Mouse (Mus musculus) lung, adult 18-20 months (tissue): ENCODE data around the gene Auts2.

Experiments
- DNase-seq, 2 experiments: peaks; one replicate each; pipeline ENCODE4 v3.0.0; 2022; ENCODE audit warnings: mixed read lengths in 2 of 2

Auts2 gene

DNA sequence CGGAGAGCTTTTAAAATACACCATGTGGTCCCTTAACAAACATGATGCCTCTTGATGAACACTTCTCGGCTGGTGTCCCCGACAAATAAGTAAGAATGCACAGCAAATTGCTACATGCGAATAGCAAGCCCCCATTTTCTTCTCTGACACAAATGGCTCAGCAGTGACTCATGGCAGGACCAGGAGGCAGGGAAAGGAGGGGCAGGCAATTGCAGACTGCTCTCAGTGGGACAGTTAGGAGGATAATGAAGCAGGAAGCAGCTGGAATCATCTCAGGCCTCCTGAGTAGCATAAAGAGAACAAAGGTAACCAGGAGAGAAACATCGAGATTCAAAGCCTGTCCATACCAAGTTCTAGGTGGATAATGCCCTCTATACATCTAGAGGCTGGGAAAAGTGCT, 228.8 kb downstream of the Auts2 start:
- DNase-seq: no peak

DNA sequence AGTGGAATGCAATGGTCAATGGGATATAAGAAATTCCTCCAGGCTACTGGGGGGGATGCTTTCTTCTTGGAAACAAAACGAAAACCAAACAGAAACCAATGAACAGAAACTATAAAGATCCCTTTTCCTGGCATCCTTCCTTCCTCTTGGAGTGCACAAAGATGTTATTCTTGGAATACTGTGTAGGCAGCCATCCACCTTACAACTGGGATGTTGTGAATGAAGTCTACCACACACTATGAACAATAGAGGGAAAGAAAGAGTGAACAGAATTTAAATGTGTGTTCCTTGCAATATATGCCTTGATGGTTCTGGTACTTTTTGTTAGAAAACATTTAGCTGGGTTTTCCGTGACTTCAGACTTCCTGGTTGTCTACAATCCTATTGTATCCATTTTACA, 236.1 kb downstream of the Auts2 start:
- no peak for DNase-seq

DNA sequence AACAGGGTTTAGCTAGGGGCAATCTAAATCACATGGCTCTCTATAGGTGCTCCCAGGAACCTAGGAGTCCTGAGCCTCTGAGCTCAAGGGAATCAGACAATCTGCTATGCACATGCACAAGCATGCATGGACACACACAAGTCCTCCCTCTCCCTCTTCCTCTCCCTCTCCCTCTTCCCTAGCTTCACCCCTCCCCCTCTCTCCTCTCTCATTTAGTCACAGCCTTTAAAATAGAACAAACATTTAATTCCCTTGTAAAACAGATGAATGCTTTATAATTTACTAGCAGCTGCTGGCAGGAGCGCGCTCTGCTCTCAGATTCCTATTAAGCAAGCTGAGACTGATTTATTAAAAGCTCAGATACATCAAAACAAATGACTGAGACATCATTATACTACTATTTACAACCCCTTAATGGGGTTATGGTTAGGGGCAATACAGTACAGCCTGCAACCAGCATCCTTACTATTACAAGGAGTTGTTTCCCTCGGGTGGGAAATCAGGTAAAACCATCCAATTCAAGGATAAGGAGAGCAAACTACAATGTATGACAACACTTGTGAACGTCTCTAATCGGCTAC, 237.7 kb downstream of the Auts2 start:
- no peak for DNase-seq

DNA sequence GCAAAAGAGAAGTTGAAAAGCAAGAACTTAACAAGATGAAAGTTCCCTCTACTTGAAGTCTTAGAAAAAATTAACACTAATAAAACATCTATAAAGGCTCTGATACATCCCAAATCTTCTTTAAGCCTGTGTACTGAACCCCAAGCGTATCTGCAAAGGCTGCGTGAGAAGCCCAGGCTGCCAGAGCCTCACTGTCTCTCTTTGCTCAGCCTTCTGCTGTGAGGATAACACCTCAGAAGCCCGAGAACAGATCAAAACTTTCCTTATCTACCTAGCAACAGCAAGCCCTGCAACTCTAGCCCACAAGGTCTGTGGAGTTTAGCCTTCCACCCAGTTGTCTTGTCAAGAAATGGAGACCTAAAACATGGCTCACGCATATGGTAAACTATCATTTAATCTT, 240.4 kb downstream of the Auts2 start:
- DNase-seq: no peak

DNA sequence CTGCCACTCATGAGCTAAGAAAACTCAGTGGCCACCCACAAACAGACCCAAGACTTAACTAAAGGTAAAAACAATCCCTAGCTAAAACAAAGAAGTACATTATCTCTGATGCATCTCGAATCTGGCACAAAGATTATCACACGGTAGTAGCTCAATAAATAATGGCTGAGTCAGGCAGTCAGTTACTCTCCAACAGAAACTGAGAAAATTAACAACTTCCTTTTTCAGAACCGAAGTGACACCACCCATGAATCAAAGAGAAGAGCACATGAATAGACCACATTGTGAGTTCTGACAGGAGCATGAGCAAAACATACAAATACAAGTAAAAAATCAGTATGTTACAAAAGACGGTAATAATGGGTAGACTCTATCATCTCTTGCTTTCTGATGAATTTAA, 242.3 kb downstream of the Auts2 start:
- DNase-seq: no peak

DNA sequence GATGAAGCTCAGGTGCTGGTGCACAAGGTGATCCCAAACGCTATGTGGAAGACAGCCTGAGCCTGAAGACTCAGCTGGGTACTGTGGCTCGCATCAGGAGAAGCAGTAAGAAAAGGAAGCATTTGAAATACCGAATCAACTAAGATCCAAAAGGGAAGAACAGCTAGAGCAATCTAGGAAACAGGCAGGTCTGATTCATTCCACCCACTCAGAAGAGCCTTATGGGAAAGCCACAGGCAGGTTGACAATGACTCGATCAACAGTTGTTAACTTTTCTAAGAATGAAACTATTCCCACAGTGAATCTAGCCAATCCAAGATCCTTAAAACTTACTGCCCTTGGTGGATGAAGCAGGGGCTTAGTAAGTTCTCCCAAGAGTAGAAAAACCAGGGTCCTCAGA, 243.4 kb downstream of the Auts2 start:
- DNase-seq: no peak

DNA sequence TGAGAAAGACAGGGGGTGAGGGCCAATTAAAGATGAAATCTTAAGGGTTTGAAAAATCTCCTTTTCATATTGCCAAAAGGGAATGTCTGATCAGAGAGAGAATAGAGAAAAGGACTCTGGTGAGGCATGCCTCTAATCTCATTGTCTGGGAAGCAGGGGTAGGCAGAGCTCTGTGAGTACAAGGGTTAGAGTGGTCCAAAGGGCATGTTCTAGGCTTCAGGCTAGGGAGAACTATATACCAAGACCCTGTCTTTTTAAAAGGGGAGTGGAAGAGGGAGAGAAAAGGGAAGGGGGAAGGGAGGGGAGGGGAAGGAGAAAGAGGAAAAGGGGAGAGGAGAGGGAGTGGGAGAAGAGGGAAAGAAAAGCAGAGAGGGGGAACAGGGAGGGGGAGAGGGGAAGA, 244.1 kb downstream of the Auts2 start:
- no peak for DNase-seq

DNA sequence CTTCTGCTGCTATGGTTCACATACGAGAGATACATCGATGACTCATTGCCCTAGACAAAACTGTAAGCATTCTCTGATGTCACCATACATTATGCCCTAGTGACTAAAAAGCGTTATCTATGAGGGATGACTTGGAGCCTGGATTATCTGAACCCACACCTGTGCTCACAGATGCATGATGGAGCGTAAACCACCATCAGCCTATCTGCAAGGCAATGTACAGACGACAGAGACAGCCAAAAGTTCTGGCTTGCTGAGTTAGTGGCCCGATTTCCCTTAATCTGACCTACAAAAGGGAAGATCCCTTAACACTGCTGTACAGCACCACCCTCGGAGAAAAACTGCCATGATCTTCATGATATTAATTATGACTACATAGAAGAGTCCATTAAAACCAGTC, 245.8 kb downstream of the Auts2 start:
- no peak for DNase-seq

DNA sequence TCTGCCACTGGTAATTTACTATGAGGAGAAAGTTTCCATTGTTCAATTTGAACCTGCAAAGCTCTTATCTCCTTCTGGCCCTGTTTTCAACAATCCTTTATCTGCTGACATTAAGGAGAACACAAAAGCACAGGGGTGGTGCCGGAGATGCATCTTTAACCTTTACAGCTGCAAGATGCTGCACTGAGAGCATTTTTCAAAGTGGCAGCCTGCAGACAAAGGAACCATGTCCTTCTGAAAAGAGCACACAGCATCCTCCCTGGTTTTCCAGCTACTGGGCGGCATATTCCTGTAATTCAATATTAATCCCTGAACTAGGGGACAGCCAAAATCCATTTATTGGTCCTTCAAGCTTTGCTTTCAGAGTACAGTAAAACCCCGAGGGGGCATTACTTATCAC, 248.7 kb downstream of the Auts2 start:
- no peak for DNase-seq

DNA sequence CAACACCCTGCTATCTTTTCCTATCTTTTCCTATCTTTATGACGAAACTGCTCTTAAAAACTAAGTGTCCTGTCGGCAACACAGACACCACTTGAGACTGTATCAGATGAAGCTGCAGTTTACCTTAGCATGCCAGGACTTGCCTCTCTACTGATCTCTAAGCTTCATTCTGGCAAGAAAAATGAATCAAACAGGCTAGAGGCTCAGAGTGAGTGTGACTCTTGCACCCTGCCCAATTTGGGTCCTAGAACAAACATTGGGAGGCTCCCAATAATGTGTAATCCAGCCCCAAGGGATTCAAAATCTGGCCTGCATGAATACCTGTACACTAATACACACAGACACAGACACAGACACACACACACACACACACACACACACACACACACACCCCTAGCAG, 250.2 kb downstream of the Auts2 start:
- no peak for DNase-seq

DNA sequence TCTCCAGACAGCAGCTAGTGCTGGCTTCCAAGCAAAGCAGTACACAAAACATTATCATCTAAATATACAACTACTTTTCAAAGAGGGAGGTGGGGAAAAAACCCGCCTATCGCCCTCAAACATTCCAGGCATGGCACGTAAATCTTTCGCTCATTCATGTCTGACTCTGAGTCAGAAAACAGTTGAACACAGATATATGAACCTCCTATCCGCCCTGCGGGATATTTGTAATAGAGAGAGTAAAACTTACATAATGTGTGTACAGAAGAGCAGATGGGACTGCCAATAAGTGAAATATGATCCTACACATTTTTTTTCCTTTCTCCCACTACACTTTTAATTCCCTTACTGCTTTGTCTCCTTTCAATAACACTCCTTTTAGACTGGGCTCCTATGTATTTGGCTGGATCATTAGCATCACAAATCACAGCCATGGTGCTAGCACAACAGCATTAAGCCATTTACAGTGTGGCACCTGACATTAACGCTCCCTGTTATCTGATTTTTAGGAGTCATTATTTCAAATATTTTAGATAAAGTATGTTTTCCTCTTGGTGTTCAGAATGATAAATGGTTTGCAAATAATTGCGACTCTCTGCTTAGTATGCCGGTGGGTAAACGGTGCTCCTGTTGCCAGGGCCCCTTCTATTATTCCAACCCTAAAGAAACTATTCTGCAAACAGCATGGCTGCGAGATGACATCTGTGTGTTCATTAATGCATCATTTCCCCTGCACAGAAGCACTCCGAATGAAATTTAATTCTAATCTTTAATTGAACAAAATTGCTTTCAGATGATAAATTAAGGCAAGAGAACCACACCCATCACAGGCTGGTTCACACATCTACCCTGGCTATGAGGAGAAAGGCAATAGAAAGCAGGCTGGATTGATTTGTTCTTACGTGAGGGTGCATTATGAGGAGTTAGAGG, 252.3 kb downstream of the Auts2 start:
- no peak for DNase-seq

DNA sequence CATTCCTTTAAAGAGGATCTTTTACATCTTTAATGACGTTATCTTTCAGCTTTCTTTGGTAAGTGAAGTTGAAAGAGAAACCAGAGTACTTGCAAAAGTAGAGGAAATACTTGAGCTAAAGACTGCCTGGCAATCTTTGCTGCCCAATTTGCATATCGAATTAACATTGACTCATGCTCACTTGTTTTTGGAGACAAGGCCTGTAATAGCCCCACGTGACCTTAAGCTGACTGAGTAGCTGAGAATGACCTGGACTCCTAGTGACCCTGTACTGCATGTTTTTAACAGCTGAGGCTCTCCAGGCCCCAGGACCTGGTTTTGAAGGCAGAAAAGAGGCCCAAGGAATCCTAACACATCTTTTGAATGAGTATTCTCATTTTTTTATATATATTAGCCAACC, 259.4 kb downstream of the Auts2 start:
- peak in 1 of 2 experiments; percentile 10 for DNase-seq

DNA sequence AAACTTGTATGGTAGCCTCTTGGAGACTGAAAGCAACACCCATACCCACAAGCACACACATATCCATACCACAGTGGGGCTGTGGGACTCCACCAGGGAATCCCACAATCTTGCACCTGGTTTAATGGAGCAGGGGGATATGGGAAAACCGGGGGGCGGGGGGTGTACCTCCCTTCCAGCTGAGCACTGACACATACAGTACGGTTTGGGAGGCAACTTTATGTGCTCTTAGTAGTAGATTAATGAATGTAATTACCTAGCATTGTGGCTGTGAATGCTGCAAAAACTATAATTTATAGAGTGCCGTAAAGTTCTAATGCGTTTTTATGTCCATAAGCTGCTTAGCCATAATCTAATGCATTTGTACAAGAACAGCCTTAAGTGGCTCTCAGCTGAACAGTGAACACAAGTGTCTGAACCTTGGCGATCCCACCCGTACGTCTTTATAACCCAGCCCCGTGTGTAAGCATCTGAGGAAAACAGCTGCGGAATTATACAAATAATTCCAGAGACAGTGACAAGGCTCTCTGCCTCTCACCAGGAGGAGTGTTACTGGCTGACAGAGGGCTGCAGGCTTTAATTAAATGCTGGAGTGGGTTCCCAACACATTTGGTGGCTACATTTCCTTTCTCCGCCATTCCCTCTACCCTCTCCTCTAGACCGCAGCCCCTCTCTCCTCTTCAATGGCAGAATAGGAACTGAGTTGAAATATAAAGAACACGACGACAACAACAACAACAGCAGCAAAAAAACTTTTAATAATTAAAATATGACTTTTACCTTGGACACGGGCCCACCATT, 268.8 kb downstream of the Auts2 start:
- no peak for DNase-seq

DNA sequence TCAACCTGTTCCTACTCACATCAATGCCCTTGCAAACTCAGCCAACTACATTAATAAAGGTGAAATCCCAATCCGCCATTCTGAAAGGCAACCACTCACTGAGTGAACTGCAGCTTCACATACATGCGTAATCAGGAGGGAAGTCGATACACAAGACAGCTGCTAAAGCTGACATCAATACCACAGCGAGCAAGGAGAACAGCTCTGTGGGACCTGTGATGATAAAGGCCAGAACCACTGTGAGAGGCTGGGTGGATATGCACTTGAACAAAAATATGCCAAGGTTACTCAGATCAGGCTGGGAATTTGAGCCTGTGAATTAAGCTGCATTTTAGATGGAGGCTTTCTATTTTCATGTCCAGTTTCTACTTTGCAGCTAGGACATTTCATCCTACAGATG, 271.0 kb downstream of the Auts2 start:
- no peak for DNase-seq

DNA sequence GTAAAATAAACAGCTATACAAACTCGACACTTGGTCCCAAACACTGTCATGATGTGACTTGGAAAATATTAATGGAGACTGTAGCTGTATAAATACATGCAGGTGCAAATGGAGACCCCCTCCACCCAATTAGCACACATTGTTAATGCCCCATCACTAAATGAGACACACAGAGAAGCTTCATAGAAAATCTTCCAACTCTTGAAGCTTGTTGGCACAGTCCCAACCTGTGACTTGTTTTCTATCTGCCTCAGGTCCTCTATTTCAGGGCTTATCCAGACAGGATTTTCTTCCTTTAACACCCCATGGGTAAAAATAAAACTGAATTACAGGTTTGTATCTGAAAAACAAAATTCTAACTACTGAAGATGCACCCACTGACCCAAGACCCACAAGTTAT, 272.2 kb downstream of the Auts2 start:
- no peak for DNase-seq

DNA sequence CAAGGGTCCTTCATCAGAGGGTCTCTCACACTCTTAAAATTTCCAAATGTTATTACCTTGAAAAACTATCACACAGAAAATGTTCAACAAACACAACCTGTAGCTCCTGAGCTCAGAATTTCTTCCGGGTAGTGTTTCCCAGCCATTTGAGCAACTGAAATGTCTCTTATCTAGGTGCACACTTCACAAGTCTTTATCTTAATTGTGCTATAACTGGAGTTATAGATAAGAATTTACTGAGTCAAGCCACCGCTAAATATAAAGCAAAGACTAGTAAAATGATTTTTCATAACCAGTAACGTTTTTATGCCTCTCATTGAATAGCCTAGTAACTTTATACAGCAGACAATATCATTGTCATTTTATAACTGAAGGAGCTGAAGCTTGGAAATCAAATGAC, 273.1 kb downstream of the Auts2 start:
- no peak for DNase-seq

DNA sequence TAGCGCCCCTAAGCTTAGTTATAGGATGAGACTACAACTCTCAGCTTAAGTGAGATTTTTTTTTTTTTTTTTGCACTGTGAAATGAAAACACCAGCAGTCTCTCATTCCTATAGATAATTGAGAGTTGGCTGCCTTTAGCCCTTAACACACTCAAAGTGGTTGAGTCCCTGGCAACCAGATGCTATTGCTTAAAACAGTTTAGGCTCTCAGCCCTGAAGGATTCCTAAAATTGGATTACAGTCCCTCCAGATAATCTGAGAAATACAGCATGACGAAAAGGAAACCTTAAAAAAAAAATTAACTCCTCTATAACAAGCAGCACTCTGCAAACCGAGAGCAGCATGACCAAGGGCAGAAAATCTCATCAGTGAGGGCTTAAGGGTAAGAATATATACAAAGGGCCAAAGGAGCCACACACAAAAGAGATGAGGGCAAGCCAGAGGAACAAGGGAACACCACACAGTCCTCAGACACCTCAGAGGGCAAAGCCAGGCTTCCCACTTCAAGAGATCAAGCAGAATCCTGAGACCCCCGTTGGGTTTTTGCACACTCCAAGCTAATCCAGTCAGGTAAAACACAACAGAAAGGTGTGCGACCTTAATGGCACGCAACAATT, 274.7 kb downstream of the Auts2 start:
- no peak for DNase-seq

DNA sequence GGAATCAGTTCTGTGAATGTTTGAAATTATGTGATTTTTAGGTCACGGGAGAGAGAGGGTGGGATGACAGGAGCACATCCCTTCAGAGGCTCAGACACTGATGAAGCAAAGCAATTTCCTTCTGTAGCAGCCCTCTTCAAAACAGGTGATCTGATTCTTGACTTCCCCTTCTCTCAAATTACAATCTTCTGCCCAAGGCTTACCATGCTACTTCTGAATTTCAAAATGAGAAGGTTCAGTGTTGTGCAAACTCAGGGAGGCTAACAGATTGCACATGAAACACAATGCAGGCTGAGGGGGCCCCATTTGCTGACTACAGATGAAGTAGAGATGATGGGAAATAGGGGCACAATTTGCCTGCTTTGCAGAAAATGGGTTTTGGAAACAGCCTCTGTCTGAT, 278.1 kb downstream of the Auts2 start:
- no peak for DNase-seq

DNA sequence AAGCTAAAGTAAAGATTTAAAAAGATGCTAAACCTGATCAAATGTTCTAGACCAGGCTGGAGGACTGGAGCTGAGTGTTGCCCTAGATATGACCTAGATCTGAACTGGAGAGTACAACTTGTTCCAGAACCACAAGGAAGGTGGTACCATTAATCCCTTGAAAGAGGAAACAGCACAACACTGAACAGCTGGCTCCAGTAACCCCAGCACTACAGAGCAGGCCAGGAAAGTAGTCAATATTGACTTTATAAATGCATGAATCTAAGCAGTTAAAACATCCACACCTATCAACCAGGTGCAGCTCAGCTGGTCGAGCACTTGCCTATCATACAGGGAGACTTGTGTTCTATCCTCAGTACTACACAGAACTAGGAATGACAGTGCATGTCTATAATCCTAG, 281.4 kb downstream of the Auts2 start:
- DNase-seq: no peak

DNA sequence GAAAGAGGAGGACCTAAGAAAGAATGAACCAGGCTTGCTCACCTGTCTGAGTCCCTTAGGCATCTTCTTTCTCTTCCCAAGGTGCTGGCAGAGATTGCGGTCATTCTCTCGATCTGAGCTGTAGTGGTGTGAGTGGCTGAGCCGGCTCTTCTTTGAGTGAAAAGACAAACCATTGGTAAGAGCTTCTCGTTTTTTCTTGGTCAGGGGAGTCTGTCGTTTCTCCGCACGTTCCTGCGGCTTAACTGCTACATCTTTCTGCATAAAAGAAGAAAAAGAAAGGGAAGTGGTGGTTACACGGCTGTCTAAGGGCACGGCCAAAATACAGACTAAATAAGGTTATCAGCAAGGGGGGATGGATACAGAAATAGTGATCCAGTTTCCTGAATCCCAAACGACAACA, 284.3 kb downstream of the Auts2 start:
- DNase-seq: no peak

DNA sequence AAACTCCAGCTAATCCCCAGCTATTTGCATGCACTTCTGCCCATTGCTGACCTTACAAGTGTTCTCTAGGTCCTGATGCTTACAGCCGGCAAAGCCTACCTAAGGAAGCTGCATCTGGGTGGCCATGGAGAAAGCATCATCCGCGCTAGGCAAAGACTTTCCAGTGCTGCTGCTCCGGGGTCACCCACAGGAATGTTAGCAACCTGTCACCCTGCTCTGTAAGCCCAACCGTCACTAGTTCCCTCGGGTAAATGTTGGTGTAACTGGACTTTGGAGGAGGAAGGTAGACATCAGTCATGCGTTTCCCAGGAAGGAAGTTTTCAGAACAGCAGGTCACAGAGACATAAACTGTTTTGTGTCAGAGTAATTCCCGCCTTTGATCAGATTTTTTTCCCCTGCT, 287.6 kb downstream of the Auts2 start:
- DNase-seq: no peak

DNA sequence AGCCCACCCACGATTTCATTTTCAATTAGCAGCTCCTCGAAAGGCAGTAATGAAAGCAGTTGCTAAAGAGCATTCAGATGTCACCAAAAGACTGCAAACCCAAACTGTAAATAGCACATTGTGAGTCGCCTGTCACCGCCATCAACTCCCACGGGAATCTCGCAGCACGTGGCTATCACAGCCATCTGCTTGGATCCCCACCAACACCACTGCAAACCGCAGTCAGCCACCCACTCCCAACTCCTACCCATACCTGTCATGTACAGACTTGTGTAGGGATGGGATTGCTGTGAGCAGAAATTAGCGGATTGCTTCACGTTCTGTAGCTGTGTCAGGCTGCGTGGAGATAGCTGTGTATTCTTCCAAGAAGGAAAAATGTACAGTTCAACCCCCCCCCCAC, 293.6 kb downstream of the Auts2 start:
- DNase-seq: no peak

DNA sequence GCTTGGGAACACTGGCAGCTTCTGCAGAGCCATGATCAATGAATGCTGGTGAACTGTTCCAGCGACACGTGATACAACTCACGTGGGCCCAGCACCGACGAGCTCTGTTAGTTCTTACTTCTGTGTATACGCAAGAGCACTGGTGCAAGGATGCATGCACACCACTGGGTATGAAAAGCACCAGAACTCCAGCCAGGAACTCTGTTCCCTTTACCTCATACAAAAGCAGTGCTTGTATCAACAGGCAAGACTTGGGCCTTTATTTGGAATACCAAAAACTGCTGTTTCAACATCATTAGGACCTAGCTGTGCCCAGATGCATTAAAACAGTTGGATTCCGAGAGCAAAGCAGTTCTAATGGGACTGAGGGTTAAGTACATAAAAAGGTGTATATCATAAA, 295.1 kb downstream of the Auts2 start:
- DNase-seq: no peak
